Mouse (Mus musculus): ENCODE data around the gene Cxxc4.
A peak's percentile ranks its signal among the peaks of the same experiment; 100 is the strongest.
"Not testable (repeated sequence)": the region's sequence is repeated elsewhere in the genome, so short reads cannot be mapped to it uniquely, and the experiment has no call there.

Cxxc4 gene

GRCm38 (mm10) chr3:134236414-134237112 is at the start of gene Cxxc4:
Cxxc4 (plus strand) TSS chr3:134236484.
- DNase-seq (ENCODE audit: low spot score in 2 of 2), result no peak

GRCm38 (mm10) chr3:134188979-134189946 is 47.0 kb upstream of the Cxxc4 start:
- no peak for DNase-seq (ENCODE audit: low spot score in 2 of 2)

DNA sequence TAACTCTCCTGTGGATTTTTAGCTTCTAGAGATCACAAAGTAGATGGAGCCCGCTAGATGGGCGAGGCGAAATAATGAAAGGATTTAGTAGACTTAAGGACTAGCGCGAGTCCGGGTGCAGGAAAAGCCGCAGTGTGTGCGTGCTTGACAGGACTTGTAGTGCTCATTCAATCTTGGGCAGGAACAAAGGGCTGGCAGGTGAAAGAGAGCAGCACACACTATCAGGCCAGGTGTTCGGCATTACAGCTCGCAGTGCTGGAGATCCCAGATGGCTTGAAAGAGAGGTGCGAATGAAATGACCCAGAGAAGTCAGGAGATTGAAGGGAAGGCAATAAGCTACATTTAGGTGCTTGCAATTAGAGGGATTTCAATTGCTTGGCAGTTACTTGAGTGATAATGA is 46.2 kb upstream of the Cxxc4 start:
- DNase-seq (ENCODE audit: low spot score in 2 of 2), result no peak

DNA sequence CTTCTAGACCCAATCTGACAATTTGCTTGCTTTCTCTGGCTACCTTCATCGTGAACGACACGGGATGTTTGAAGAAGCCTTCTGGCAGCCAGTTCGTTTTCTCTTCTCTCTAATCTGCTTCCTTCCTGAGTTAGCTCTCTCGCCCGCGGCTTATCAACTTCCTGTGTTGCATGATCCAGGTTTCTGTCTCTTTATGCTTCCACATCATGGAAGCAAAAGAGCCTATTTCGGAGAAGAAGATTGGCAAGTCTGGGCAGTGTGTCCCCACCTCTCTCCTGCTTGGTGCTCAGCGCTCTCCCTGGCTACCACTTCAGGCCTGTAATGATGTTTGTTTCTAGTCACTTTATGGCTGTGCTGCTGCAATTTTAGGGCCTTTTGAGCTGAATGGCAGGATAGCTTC is 36.4 kb upstream of the Cxxc4 start:
- DNase-seq (ENCODE audit: low spot score in 2 of 2), result no peak

- DNase-seq (ENCODE audit: low spot score in 2 of 2), result no peak
Observed at GRCm38 (mm10) chr3:134206624-134207023, 29.7 kb upstream of the Cxxc4 start.

DNA sequence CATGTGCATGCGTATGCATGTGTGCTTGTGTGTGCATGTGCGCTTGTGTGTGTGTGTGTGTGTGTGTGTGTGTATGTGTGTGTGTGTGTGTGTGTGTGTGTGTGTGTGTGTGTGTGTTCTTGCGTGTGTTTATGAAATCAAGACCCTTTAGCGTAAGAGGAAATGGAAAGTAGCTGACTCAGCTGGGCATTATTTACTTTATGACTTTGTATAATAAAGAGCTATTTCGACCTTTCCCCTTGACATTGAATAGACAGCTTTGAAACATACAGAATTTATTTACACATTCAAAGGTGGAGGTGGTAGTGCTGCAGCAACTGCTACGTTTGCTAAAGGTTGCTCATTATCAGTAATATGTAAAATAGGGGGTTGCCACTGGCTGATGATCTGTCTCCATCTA is 25.3 kb upstream of the Cxxc4 start:
- DNase-seq (ENCODE audit: low spot score in 2 of 2), result no peak

GRCm38 (mm10) chr3:134219881-134220280 is 16.4 kb upstream of the Cxxc4 start:
- not testable (repeated sequence) for DNase-seq (ENCODE audit: low spot score in 2 of 2)

DNA sequence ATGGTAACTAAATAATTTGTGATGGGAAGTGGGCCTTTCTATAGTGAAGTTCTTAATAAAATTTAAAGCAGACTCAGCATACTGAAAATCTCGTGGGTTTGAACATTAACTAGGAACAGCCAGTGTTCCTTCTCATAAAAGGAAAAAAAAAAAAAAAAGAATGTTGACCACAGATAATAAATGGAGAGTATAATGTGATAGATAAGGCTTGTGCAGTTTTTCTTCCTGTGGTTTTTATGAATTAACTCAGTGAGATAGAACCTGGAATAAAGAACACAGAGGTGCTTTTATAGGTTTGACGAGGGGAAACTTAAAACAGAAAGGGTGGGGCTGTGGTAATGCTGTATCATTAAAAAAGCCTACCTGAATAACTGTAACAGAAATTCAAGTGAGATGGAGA is 15.3 kb upstream of the Cxxc4 start:
- no peak for DNase-seq (ENCODE audit: low spot score in 2 of 2)

GRCm38 (mm10) chr3:134222593-134222992 is 13.7 kb upstream of the Cxxc4 start:
- DNase-seq (ENCODE audit: low spot score in 2 of 2), result no peak

GRCm38 (mm10) chr3:134223956-134224355 is 12.3 kb upstream of the Cxxc4 start:
- DNase-seq (ENCODE audit: low spot score in 2 of 2), result no peak

GRCm38 (mm10) chr3:134225928-134226327 is 10.4 kb upstream of the Cxxc4 start:
- DNase-seq (ENCODE audit: low spot score in 2 of 2), result no peak

DNA sequence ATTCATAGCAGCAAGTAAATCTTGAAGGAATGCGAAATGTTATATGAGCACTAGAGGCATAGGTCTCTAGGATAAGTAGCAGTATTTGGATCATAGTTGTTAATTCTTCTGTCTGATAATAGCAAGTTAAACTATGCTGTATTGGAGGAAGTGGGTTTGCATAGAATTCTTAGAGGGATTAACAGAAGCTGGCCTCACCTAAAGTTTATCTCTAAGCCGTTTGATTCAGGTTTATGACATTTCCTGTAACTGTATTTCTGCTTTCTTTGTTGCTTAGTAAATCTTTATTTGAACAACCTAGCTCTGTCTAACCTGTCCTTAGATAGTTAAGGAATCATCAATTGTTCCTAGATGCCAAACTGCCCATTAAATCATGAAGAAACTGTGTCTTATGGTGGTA is 3.5 kb upstream of the Cxxc4 start:
- no peak for DNase-seq (ENCODE audit: low spot score in 2 of 2)

DNA sequence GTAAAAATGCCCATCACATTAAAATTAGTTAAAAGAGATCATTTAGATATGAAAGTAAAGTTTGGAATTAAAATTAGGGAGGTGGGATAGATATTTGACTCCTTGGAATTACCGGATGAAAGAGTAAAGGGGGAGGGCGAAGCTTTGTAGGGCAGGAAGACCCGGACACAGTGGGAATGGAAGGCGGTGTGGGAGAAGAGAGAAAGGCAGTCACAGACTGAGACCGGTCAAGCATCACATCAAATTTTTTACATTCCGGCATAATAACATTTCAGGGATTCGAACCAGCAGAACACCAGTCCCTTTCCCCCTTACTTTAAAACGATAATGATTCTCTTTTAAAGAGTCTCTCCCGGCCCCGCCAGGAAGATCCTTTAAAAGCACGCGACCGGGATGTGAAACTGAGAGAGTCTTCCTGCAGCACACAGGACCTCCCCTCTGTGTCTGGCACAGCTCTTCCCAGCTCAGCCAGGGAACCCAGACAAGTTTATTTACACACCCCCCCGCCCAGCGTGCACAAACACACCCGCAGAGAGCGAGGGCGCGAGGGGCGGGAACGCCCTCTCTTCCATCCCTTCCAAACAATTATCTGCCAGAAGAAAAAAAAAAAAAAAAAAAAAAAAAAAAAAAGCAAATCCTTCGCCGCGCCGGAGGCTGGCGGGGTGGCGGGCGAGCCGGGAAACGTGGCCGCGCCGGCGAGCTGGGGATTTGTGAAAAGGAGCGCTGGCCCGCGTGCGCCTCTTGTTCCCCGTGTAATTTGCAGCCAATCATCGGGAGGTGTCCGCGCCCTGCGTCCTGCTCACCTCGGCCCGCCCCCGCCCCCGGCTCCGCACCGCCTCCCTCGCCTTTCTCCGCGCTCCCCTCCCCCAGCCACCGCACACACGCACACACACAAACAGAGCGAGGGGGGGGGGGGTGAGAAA is 532 bp upstream of the Cxxc4 start:
- DNase-seq (ENCODE audit: low spot score in 2 of 2), result peak in 1 of 2 experiments; percentile 60

DNA sequence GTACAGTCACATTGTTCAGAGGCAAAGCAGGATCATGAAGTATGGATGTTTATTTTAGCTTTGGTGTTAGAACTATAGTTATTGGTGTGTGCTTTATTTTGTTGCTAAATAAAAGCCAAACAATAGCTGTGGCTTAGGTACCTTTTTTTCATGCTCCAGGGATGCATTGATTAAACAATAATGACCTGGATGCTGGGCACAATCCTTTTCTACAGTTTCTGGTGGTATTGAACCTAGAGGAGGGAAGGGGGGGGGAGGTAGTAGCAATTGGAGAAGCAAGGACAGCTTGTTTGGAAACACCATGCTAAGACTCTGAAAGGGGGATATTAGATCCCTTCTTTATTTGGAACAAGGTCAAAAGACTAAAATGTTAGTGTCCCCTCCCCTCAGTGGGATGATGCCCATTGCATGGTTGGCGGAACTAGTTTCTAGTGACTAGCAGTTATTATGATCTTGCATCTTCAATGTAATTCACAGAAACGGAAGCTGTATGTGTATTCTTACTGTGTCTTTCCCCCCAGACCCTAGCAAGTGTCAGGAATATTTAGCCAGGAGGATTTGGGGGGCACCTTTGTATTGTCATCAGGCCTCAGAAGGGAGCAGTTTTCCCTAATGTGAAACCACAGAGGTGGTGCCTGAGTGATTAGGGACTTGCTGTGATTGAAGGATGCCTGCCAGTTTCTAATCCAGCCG is 975 bp downstream of the Cxxc4 start:
- DNase-seq (ENCODE audit: low spot score in 2 of 2), result no peak

DNA sequence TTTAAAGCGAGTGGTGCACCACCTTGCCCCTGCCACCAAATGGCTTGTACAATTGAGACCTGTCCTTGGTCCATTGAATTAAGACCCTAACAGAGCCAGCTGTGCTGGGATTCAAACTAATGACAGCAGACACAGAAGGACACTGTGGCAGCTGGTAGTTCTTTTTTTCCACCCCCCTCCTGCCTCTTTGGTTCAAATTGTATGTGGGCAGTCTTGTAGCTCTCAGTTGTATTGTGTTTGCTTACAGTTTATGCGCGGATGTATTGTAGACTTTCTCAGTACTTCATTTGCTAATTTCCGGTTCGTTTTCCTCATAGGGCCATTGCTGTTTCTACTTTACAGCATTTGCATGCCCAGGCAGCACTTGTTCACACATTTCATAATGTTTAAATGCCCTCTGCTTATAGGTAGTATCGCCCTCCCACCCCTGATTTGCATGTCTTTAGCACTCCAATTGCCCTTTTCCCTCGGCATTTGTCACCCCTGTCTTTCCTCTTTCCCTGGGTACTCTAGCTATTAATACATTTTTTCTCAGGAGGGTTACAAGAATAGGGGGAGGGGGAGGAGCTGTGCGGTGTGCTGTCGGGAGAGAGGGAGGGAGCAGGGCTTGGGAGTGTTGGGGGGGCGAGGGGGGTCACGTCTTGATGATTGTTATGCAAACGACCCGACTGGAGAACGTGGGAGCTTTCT is 2.5 kb downstream of the Cxxc4 start:
- no peak for DNase-seq (ENCODE audit: low spot score in 2 of 2)

- DNase-seq (ENCODE audit: low spot score in 2 of 2), result peak; percentile 14 to 60
Observed at GRCm38 (mm10) chr3:134239321-134239970, 3.2 kb downstream of the Cxxc4 start.

DNA sequence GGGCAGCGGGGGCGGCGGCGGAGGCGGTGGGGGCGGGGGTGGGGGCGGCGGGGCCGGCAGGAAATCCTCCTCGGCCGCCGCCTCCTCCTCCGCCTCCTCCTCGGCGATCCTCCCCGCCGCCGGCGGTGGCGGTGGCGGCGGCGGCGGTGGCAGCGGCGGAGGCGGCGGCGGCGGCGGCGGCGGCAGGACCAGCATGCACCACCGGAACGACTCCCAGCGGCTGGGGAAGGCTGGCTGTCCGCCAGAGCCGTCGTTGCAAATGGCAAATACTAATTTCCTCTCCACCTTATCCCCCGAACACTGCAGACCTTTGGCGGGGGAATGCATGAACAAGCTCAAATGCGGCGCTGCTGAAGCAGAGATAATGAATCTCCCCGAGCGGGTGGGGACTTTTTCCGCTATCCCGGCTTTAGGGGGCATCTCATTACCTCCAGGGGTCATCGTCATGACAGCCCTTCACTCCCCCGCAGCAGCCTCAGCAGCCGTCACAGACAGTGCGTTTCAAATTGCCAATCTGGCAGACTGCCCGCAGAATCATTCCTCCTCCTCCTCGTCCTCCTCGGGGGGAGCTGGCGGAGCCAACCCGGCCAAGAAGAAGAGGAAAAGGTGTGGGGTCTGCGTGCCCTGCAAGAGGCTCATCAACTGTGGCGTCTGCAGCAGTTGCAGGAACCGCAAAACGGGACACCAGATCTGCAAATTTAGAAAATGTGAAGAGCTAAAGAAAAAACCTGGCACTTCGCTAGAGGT is 3.9 kb downstream of the Cxxc4 start:
- peak; percentile 14 to 62 for DNase-seq (ENCODE audit: low spot score in 2 of 2)

DNA sequence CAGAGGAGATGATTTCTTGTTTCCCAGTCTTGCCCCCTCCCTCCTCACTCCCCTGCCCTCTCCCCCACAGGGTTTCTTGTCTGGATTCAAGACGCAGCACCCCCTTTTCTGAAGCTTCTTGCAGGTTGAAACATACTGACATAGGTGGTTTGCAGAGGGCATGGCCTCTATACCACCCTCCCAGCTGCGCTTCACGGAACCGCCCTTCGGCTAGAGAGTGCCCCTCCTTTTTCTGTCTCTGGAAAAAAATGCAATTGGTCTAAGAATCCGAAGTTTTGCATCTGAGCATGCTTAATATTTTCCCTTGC is 4.4 kb downstream of the Cxxc4 start:
- no peak for DNase-seq (ENCODE audit: low spot score in 2 of 2)

DNA sequence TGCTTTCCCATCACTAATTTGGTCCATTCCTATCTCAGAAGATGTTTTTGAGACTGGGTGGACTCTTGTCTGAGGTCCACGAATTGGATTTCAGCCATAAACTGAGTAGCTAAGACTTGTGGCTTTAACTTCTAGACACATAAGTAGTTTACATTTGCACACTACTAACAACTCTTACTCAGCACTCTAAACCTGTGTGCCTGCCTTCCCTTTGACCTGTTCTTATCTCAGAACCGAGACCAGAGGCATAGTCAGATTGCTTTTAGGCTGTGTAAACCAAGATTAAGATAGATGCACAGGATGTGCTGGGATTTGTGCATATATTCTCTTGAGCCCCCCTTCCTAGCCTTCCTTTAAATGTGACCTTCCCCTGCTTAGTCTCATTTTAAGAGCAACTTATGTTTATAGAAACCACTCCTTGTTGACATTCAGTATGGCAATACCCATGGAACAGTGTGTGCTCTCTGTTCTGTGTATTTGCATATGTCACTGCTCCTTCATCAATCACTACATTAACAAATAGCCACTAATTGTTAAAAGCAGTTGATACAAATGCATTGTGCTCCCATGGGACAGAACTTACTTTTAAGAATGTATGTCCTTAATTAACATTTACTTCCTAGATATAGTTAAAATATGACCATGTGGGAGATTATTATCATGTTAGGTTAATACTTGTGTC is 7.0 kb downstream of the Cxxc4 start:
- no peak for DNase-seq (ENCODE audit: low spot score in 2 of 2)

All from spleen, postnatal 4 days (tissue).